Mouse (Mus musculus) c-Kit-positive CD71-positive TER-119-positive erythroid progenitor cells, embryonic 14.5 days (primary cell): ENCODE results near the gene Mynn.

Source experiments
- DNase-seq: peaks from one replicate; pipeline ENCODE4 v3.0.0-alpha.2; 2013; ENCODE audit warnings: low spot score

Gene Mynn

GRCm38 (mm10) chr3:30646761-30647160 is 44.9 kb downstream of the Mynn start:
- no peak for DNase-seq

- peak; percentile 3 for DNase-seq
Observed at GRCm38 (mm10) chr3:30647440-30648090, 45.7 kb downstream of the Mynn start, which contains the start of gene Lrrc34. Gene Lrrc34 (minus strand): TSS chr3:30647869.

- no peak for DNase-seq
Observed at GRCm38 (mm10) chr3:30648466-30648865, 46.6 kb downstream of the Mynn start.

GRCm38 (mm10) chr3:30650062-30650841 is 48.4 kb downstream of the Mynn start:
- DNase-seq = no peak

- DNase-seq = no peak
Observed at GRCm38 (mm10) chr3:30655937-30656336, 54.1 kb downstream of the Mynn start.

DNA sequence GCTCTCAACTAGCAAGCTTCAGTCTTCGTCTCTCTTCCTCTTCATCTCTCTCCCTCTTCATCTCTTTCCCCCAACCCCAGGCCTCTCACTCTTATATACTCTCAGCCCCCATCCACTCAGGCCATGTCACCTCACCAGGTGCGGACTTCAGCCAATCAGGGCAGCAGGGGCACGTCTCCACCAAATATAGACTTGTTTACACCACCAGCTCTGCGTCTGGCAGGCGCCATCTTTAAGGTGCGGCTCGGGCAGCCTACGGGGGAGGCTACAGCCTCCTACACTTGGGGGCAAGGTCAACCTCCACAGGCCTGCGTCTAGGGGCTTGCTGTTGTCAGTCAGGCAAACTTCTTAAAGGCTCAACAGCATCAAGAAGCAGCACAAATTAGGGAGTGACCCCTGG is 56.6 kb downstream of the Mynn start:
- no peak for DNase-seq
